Mouse (Mus musculus): ENCODE results near the gene Lypd6b. TPM values are rescaled to one million over a fixed set of nuclear protein-coding genes. Genes with fewer than 3 reads are reported as not detected.
A peak's percentile ranks its signal among the peaks of the same experiment; 100 is the strongest.

The Lypd6b gene
- polyA plus RNA-seq, 1 experiment from 2014 or later, result not detected

GRCm38 (mm10) chr2:49748628-49749342 lies 38.7 kb upstream of the Lypd6b start:
- no peak overlapping the region for H3K27ac ChIP-seq (replicated peaks)
- no peak for ATAC-seq (ENCODE audit: insufficient read depth)
- no peak overlapping the region for H3K4me2 ChIP-seq
- 0 out of 2 replicates have a peak, but pooled peaks cover 2% of the 10 kb centered on the region for H3K4me1 ChIP-seq (replicated peaks)
- WGBS (ENCODE audit: insufficient replicate concordance), result 67% methylated on average over 14 of the region's 14 CpGs
- H3K27me3 ChIP-seq, result no peaks in the 10 kb centered on the region
- no peak overlapping the region for H3K9ac ChIP-seq
- no peak overlapping the region for H3K4me3 ChIP-seq (replicated peaks)
- H3K9me3 ChIP-seq (replicated peaks), result no peaks in the 10 kb centered on the region
- no peaks in the 10 kb centered on the region for H3K36me3 ChIP-seq (replicated peaks)

- ATAC-seq (ENCODE audit: insufficient read depth), result no peak
Measured at GRCm38 (mm10) chr2:49749730-49750576, 37.5 kb upstream of the Lypd6b start.

GRCm38 (mm10) chr2:49751544-49752210 lies 35.8 kb upstream of the Lypd6b start:
- Histone ChIP-seq H3K9ac (no peak overlapping the region), H3K27me3 (no peaks in the 10 kb centered on the region), H3K4me1 (replicated peaks) (no peaks in the 10 kb centered on the region), H3K4me2 (no peak overlapping the region), H3K4me3 (replicated peaks) (no peak overlapping the region), H3K27ac (replicated peaks) (no peak overlapping the region), H3K36me3 (replicated peaks) (no peaks in the 10 kb centered on the region), H3K9me3 (replicated peaks) (no peaks in the 10 kb centered on the region)
- WGBS (ENCODE audit: insufficient replicate concordance), result 70% methylated on average over 10 of the region's 10 CpGs
- no peak for ATAC-seq (ENCODE audit: insufficient read depth)

More at GRCm38 (mm10) chr2:49749730-49750576, 37.5 kb upstream of the Lypd6b start:
- H3K9ac ChIP-seq, result no peak overlapping the region
- no peak overlapping the region for H3K27ac ChIP-seq (replicated peaks)
- H3K27me3 ChIP-seq, result no peaks in the 10 kb centered on the region
- no peaks in the 10 kb centered on the region for H3K9me3 ChIP-seq (replicated peaks)
- no peak overlapping the region for H3K4me3 ChIP-seq (replicated peaks)
- no peak overlapping the region for H3K4me2 ChIP-seq
- H3K36me3 ChIP-seq (replicated peaks), result no peaks in the 10 kb centered on the region
- 54% methylated on average over 11 of the region's 11 CpGs for WGBS (ENCODE audit: insufficient replicate concordance)
- 0 out of 2 replicates have a peak, but pooled peaks cover under 1% of the 10 kb centered on the region for H3K4me1 ChIP-seq (replicated peaks)

GRCm38 (mm10) chr2:49752211-49752607 lies 35.3 kb upstream of the Lypd6b start:
- H3K9me3 ChIP-seq (replicated peaks), result no peaks in the 10 kb centered on the region
- no peak for ATAC-seq (ENCODE audit: insufficient read depth)
- no peaks in the 10 kb centered on the region for H3K27me3 ChIP-seq
- H3K4me3 ChIP-seq (replicated peaks), result no peak overlapping the region
- WGBS (ENCODE audit: insufficient replicate concordance), result 70% methylated on average over 8 of the region's 8 CpGs
- no peaks in the 10 kb centered on the region for H3K36me3 ChIP-seq (replicated peaks)
- H3K4me1 ChIP-seq (replicated peaks), result no peaks in the 10 kb centered on the region
- H3K4me2 ChIP-seq, result no peak overlapping the region
- H3K27ac ChIP-seq (replicated peaks), result no peak overlapping the region
- H3K9ac ChIP-seq, result no peak overlapping the region

GRCm38 (mm10) chr2:49753062-49753461 lies 34.4 kb upstream of the Lypd6b start:
- Histone ChIP-seq H3K36me3 (replicated peaks) (no peaks in the 10 kb centered on the region), H3K4me3 (replicated peaks) (no peak overlapping the region), H3K9me3 (replicated peaks) (no peaks in the 10 kb centered on the region), H3K27me3 (no peaks in the 10 kb centered on the region), H3K9ac (no peak overlapping the region), H3K4me2 (no peak overlapping the region), H3K27ac (replicated peaks) (no peak overlapping the region), H3K4me1 (replicated peaks) (no peaks in the 10 kb centered on the region)
- no peak for ATAC-seq (ENCODE audit: insufficient read depth)
- 63% methylated on average over 3 of the region's 3 CpGs for WGBS (ENCODE audit: insufficient replicate concordance)

- Histone ChIP-seq H3K4me2 (no peak overlapping the region), H3K36me3 (replicated peaks) (no peaks in the 10 kb centered on the region), H3K4me3 (replicated peaks) (no peak overlapping the region), H3K27me3 (no peaks in the 10 kb centered on the region), H3K9ac (no peak overlapping the region), H3K9me3 (replicated peaks) (no peaks in the 10 kb centered on the region), H3K4me1 (replicated peaks) (no peaks in the 10 kb centered on the region), H3K27ac (replicated peaks) (no peak overlapping the region)
- 38% methylated on average over 2 of the region's 2 CpGs for WGBS (ENCODE audit: insufficient replicate concordance)
- no peak for ATAC-seq (ENCODE audit: insufficient read depth)
Measured at GRCm38 (mm10) chr2:49755054-49755453, 32.4 kb upstream of the Lypd6b start.

GRCm38 (mm10) chr2:49757616-49758015 lies 29.9 kb upstream of the Lypd6b start:
- no peak overlapping the region for H3K27ac ChIP-seq (replicated peaks)
- no peak overlapping the region for H3K4me2 ChIP-seq
- no peaks in the 10 kb centered on the region for H3K27me3 ChIP-seq
- no peak overlapping the region for H3K9ac ChIP-seq
- H3K36me3 ChIP-seq (replicated peaks), result no peaks in the 10 kb centered on the region
- no peak overlapping the region for H3K4me3 ChIP-seq (replicated peaks)
- ATAC-seq (ENCODE audit: insufficient read depth), result no peak
- 70% methylated on average over 7 of the region's 7 CpGs for WGBS (ENCODE audit: insufficient replicate concordance)
- H3K4me1 ChIP-seq (replicated peaks), result no peaks in the 10 kb centered on the region
- H3K9me3 ChIP-seq (replicated peaks), result no peaks in the 10 kb centered on the region

GRCm38 (mm10) chr2:49764331-49764946 lies 23.0 kb upstream of the Lypd6b start:
- Histone ChIP-seq H3K9ac (no peak overlapping the region), H3K4me2 (no peak overlapping the region), H3K36me3 (replicated peaks) (no peaks in the 10 kb centered on the region), H3K27me3 (no peaks in the 10 kb centered on the region), H3K27ac (replicated peaks) (no peak overlapping the region), H3K4me1 (replicated peaks) (no peaks in the 10 kb centered on the region), H3K9me3 (replicated peaks) (no peaks in the 10 kb centered on the region), H3K4me3 (replicated peaks) (no peak overlapping the region)
- 35% methylated on average over 7 of the region's 7 CpGs for WGBS (ENCODE audit: insufficient replicate concordance)
- ATAC-seq (ENCODE audit: insufficient read depth), result no peak; the same call in 1 of the 2 replicates

- Histone ChIP-seq H3K9ac (no peak overlapping the region), H3K9me3 (replicated peaks) (no peaks in the 10 kb centered on the region), H3K4me2 (no peak overlapping the region), H3K36me3 (replicated peaks) (no peaks in the 10 kb centered on the region), H3K27me3 (no peaks in the 10 kb centered on the region), H3K27ac (replicated peaks) (no peak overlapping the region), H3K4me3 (replicated peaks) (no peak overlapping the region), H3K4me1 (replicated peaks) (peaks cover 34% of the 10 kb centered on the region)
- ATAC-seq (ENCODE audit: insufficient read depth), result no peak
- 61% methylated on average over 2 of the region's 2 CpGs for WGBS (ENCODE audit: insufficient replicate concordance)
Measured at GRCm38 (mm10) chr2:49768916-49769315, 18.6 kb upstream of the Lypd6b start.

- Histone ChIP-seq H3K27ac (replicated peaks) (no peak overlapping the region), H3K4me3 (replicated peaks) (no peak overlapping the region), H3K9me3 (replicated peaks) (no peaks in the 10 kb centered on the region), H3K27me3 (no peaks in the 10 kb centered on the region), H3K36me3 (replicated peaks) (no peaks in the 10 kb centered on the region), H3K4me2 (no peak overlapping the region), H3K4me1 (replicated peaks) (peaks cover 49% of the 10 kb centered on the region), H3K9ac (no peak overlapping the region)
- no peak for ATAC-seq (ENCODE audit: insufficient read depth)
- WGBS (ENCODE audit: insufficient replicate concordance), result 70% methylated on average over 5 of the region's 5 CpGs
Measured at GRCm38 (mm10) chr2:49770440-49770839, 17.0 kb upstream of the Lypd6b start.

GRCm38 (mm10) chr2:49771172-49771571 lies 16.3 kb upstream of the Lypd6b start:
- no peaks in the 10 kb centered on the region for H3K36me3 ChIP-seq (replicated peaks)
- no peak overlapping the region for H3K4me3 ChIP-seq (replicated peaks)
- WGBS (ENCODE audit: insufficient replicate concordance), result 24% methylated on average over 11 of the region's 11 CpGs
- peak overlapping the region; percentile 31; the same call in 1 of the 2 replicates for H3K4me2 ChIP-seq
- H3K27ac ChIP-seq (replicated peaks), result no peak overlapping the region
- H3K9ac ChIP-seq, result no peak overlapping the region
- no peaks in the 10 kb centered on the region for H3K27me3 ChIP-seq
- no peak for ATAC-seq (ENCODE audit: insufficient read depth)
- peaks cover 53% of the 10 kb centered on the region for H3K4me1 ChIP-seq (replicated peaks)
- no peaks in the 10 kb centered on the region for H3K9me3 ChIP-seq (replicated peaks)
